Mouse (Mus musculus): Measurements from ENCODE around the gene Rpl19. TPM values are rescaled to one million over a fixed set of nuclear protein-coding genes. Genes with fewer than 3 reads are reported as not detected.

Gene Rpl19
- total and polyA plus RNA-seq, 3 experiments = 2,949 to 5,259 (median 3,446) TPM

GRCm38 (mm10) chr11:97994539-97995100 is 31.9 kb upstream of the Rpl19 start:
- Histone ChIP-seq H3K9me3 (replicated peaks; ENCODE audit: low read length) (no peaks in the 10 kb centered on the region), H3K79me2 (replicated peaks; ENCODE audit: control insufficient read depth, extremely low read depth, insufficient read depth, poor library complexity, severe bottlenecking) (no peaks in the 10 kb centered on the region), H3K4me3 (replicated peaks in 1 of 3; ENCODE audit: low read depth in 2 of 3, low read length in 2 of 3, poor library complexity in 1 of 3) (peak overlapping the region; percentile 65 to 76 (median 75)), H3K4me2 (ENCODE audit: insufficient read depth, low read depth, poor library complexity, severe bottlenecking) (peak overlapping the region; percentile 92), H3K36me3 (replicated peaks in 1 of 2; ENCODE audit: control insufficient read depth in 1 of 2, insufficient read depth in 1 of 2, low read length in 1 of 2) (peaks cover 4 to 29% of the 10 kb centered on the region in 2 experiments), H3K27me3 (replicated peaks) (no peaks in the 10 kb centered on the region), H3K4me1 (ENCODE audit: control insufficient read depth in 1 of 2, insufficient read depth in 2 of 2) (peaks cover 19 to 67% of the 10 kb centered on the region in 2 experiments), H3K27ac (ENCODE audit: insufficient read depth, low read depth) (peak overlapping the region; percentile 85), H3K9ac (ENCODE audit: insufficient read depth, low read depth) (peak overlapping the region; percentile 84)
- peak; percentile 90 for TF ChIP-seq ZMIZ1 (IDR thresholded peaks at IDR 0.05; ENCODE audit: low read depth, low read length)
- no peak for TF ChIP-seq BHLHE40 (IDR thresholded peaks at IDR 0.05; ENCODE audit: low read depth, low read length)
- no peak for TF ChIP-seq PAX5 (IDR thresholded peaks at IDR 0.05; ENCODE audit: low read length)
- peak; percentile 66 for TF ChIP-seq POLR2A (IDR thresholded peaks at IDR 0.05; ENCODE audit: low read depth, low read length)
- 0 out of 2 replicates have a peak, but pooled peaks have one; percentile 56 for TF ChIP-seq RCOR1 (conservative IDR thresholded peaks at IDR 0.05; ENCODE audit: low read depth, low read length)
- TF ChIP-seq POLR2AphosphoS2 (IDR thresholded peaks at IDR 0.05; ENCODE audit: low read depth, low read length) = no peak
- no peak for TF ChIP-seq E2F4 (IDR thresholded peaks at IDR 0.05; ENCODE audit: insufficient replicate concordance, low read depth, low read length)
- peak; percentile 81 to 93 for TF ChIP-seq CTCF (conservative IDR thresholded peaks at IDR 0.05 in 1 of 2, IDR thresholded peaks at IDR 0.05 in 1 of 2; ENCODE audit: low read depth in 2 of 2, low read length in 2 of 2)
- no peak for TF ChIP-seq ZC3H11A (IDR thresholded peaks at IDR 0.05; ENCODE audit: low read depth, low read length)
- peak; percentile 86; the same call in 1 of the 2 replicates for TF ChIP-seq CHD1 (IDR thresholded peaks at IDR 0.05; ENCODE audit: low read depth, low read length)
- TF ChIP-seq ETS1 (conservative IDR thresholded peaks at IDR 0.05; ENCODE audit: low read depth, low read length) = no peak
- TF ChIP-seq HCFC1 (IDR thresholded peaks at IDR 0.05; ENCODE audit: low read depth, low read length) = peak; percentile 9; the same call in 1 of the 2 replicates
- TF ChIP-seq EP300 (IDR thresholded peaks at IDR 0.05; ENCODE audit: low read length) = no peak
- no peak for TF ChIP-seq MAZ (IDR thresholded peaks at IDR 0.05; ENCODE audit: low read depth, low read length)
- TF ChIP-seq TBP (conservative IDR thresholded peaks at IDR 0.05; ENCODE audit: low read depth, low read length) = no peak
- no peak for TF ChIP-seq MAX (IDR thresholded peaks at IDR 0.05; ENCODE audit: low read length)
- TF ChIP-seq MYC (IDR thresholded peaks at IDR 0.05; ENCODE audit: low read depth, low read length) = no peak
- no peak for TF ChIP-seq ELF1 (IDR thresholded peaks at IDR 0.05; ENCODE audit: low read depth, low read length)
- TF ChIP-seq IRF4 (IDR thresholded peaks at IDR 0.05; ENCODE audit: low read depth, low read length) = peak; percentile 36; the same call in 1 of the 2 replicates
- no peak for TF ChIP-seq USF2 (conservative IDR thresholded peaks at IDR 0.05; ENCODE audit: low read depth, low read length)
- peak; percentile 86 for TF ChIP-seq SMC3 (IDR thresholded peaks at IDR 0.05; ENCODE audit: low read depth, low read length)
- TF ChIP-seq SIN3A (IDR thresholded peaks at IDR 0.05; ENCODE audit: low read length) = peak; percentile 82; the same call in 1 of the 2 replicates
- peak; percentile 80 for TF ChIP-seq NELFE (IDR thresholded peaks at IDR 0.05; ENCODE audit: low read depth, low read length)
- no peak for TF ChIP-seq ZNF384 (IDR thresholded peaks at IDR 0.05; ENCODE audit: low read depth, low read length)
- no peak; the same call in 1 of the 2 replicates for TF ChIP-seq CHD2 (IDR thresholded peaks at IDR 0.05; ENCODE audit: low read length)
- no peak for TF ChIP-seq JUN (IDR thresholded peaks at IDR 0.05; ENCODE audit: insufficient read depth, low read depth, low read length)
- no peak for TF ChIP-seq KAT2A (IDR thresholded peaks at IDR 0.05; ENCODE audit: insufficient replicate concordance, low read length)
- TF ChIP-seq TCF12 (IDR thresholded peaks at IDR 0.05; ENCODE audit: low read depth, low read length) = peak; percentile 64; the same call in 1 of the 2 replicates
- peak; percentile 91 for TF ChIP-seq MXI1 (IDR thresholded peaks at IDR 0.05; ENCODE audit: low read depth, low read length)
- no peak for TF ChIP-seq MAFK (IDR thresholded peaks at IDR 0.05; ENCODE audit: insufficient replicate concordance, low read length)
- 0 out of 2 replicates have a peak, but pooled peaks have one; percentile 4 for TF ChIP-seq MEF2A (IDR thresholded peaks at IDR 0.05; ENCODE audit: borderline replicate concordance, low read depth, low read length)
- TF ChIP-seq GABPA (IDR thresholded peaks at IDR 0.05; ENCODE audit: insufficient replicate concordance, low read depth, low read length) = no peak
- no peak for TF ChIP-seq NRF1 (IDR thresholded peaks at IDR 0.05; ENCODE audit: low read depth, low read length)
- no peak for TF ChIP-seq ZKSCAN1 (IDR thresholded peaks at IDR 0.05; ENCODE audit: borderline replicate concordance, low read depth, low read length)
- peak; percentile 66 for TF ChIP-seq RAD21 (IDR thresholded peaks at IDR 0.05; ENCODE audit: low read depth, low read length)
- TF ChIP-seq UBTF (IDR thresholded peaks at IDR 0.05; ENCODE audit: low read depth, low read length) = peak; percentile 91; the same call in 1 of the 2 replicates
- no peak for TF ChIP-seq JUND (conservative IDR thresholded peaks at IDR 0.05; ENCODE audit: low read depth, low read length)
- no peak for TF ChIP-seq USF1 (IDR thresholded peaks at IDR 0.05; ENCODE audit: low read depth, low read length)
- dilution Hi-C loops (cut with MboI; ENCODE audit: extremely low pct_ligation_motif_present, extremely low pct_unique_long_range_greater_than_20kb, low sequenced_read_pairs) (no loop called here), in situ Hi-C loops (cut with MboI; ENCODE audit: low pct_ligation_motif_present, low pct_unique_long_range_greater_than_20kb, low sequenced_read_pairs) (loop anchor here (5.0 kb wide), 1 partner anchor 33 kb away; the partner anchor contains the start of gene Rpl19)
- peak; percentile 92 for DNase-seq (ENCODE audit: extremely low read depth)

All from CH12.LX (cell line).